Mouse (Mus musculus): ENCODE results near the gene Fxyd6. TPM values are rescaled to one million over a fixed set of nuclear protein-coding genes. Genes with fewer than 3 reads are reported as not detected.

Fxyd6 gene
- total RNA-seq, 1 experiment, result 98.9 TPM

DNA sequence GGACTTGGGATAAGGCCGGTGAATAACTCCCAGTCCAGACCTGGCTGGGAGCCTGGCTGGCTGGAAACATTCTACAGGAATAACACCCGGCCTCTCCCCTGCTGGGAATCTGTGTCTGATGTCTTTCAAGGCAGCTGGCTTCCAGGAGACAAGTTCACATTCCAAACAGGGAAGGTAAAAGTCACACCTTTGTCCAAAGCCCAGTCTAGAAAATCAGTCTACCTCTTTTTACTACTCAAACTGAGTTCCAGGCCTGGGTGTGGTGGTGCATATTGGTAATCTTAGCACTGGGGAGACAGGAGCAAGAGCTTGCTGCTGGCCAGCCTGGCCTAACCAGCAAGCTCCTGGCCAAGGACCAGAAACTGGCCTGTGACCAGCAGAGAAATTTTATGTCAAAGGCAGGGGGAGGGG, 7.9 kb upstream of the Fxyd6 start:
- no peak for TF ChIP-seq MAFK (IDR thresholded peaks at IDR 0.05; ENCODE audit: insufficient read depth, low read depth, low read length)
- TF ChIP-seq ZNF384 (IDR thresholded peaks at IDR 0.05; ENCODE audit: low read depth, low read length), result no peak
- no peak for TF ChIP-seq CHD2 (IDR thresholded peaks at IDR 0.05; ENCODE audit: low read depth, low read length)
- no peak for TF ChIP-seq ZC3H11A (IDR thresholded peaks at IDR 0.05; ENCODE audit: borderline replicate concordance, low read depth, low read length)
- no peak for TF ChIP-seq HCFC1 (IDR thresholded peaks at IDR 0.05; ENCODE audit: borderline replicate concordance, insufficient read depth, low read length)
- Histone ChIP-seq H3K9ac (ENCODE audit: insufficient read depth, low read depth, low read length, poor library complexity, severe bottlenecking) (no peak overlapping the region), H3K4me3 (ENCODE audit: insufficient read depth in 1 of 2, low read depth in 1 of 2, low read length in 2 of 2, poor library complexity in 1 of 2, severe bottlenecking in 1 of 2) (no peak overlapping the region), H3K27ac (ENCODE audit: insufficient read depth, low read depth, low read length, poor library complexity, severe bottlenecking) (peak overlapping the region; percentile 89), H3K4me1 (ENCODE audit: control insufficient read depth in 2 of 2, insufficient read depth in 2 of 2, low read length in 2 of 2, poor library complexity in 1 of 2) (peaks cover 11 to 22% of the 10 kb centered on the region in 2 experiments), H3K9me3 (ENCODE audit: control insufficient read depth, insufficient read depth, low read depth, low read length) (no peaks in the 10 kb centered on the region), H3K36me3 (ENCODE audit: control insufficient read depth, insufficient read depth, low read length, poor library complexity, severe bottlenecking) (no peaks in the 10 kb centered on the region)
- peak; percentile 81 for DNase-seq (ENCODE audit: low read depth, low spot score)
- in situ Hi-C loops (cut with MboI; ENCODE audit: low sequenced_read_pairs in 2 of 2, unreplicated experiment in 2 of 2), result no loop called here

DNA sequence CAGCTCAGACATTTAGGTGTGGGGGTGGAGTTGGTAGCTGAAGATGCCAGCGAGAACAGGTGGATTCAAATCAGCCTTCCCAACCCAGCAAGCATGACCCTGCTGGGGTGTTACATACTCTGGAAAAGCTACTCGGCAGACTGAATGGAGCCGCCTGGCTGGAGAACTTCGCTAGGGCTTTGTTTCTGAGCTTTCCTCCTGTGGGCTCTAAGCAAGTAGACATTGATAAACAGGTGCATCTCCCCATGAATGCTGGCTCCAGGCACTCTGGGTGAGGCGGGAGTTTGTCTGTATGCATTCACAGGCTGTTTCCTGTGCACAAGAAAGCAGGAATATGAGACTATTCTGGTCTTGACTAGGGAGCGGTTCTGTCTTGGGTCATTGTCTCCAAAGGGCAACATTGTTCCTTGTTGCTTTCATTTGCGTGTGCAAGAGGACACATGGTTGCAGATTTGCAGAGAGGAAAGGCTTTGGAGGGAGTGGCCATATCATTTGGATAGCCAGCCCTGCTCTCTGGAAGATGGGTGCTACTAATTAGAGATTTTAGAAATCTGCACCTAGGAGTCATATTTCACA, 6.3 kb upstream of the Fxyd6 start:
- no peak for DNase-seq (ENCODE audit: low read depth, low spot score)
- no peak overlapping the region for H3K9ac ChIP-seq (ENCODE audit: insufficient read depth, low read depth, low read length, poor library complexity, severe bottlenecking)
- TF ChIP-seq HCFC1 (IDR thresholded peaks at IDR 0.05; ENCODE audit: borderline replicate concordance, insufficient read depth, low read length), result no peak
- no peak for TF ChIP-seq ZNF384 (IDR thresholded peaks at IDR 0.05; ENCODE audit: low read depth, low read length)
- TF ChIP-seq ZC3H11A (IDR thresholded peaks at IDR 0.05; ENCODE audit: borderline replicate concordance, low read depth, low read length), result no peak
- no peak for TF ChIP-seq CHD2 (IDR thresholded peaks at IDR 0.05; ENCODE audit: low read depth, low read length)
- no peak for TF ChIP-seq MAFK (IDR thresholded peaks at IDR 0.05; ENCODE audit: insufficient read depth, low read depth, low read length)
- H3K9me3 ChIP-seq (ENCODE audit: control insufficient read depth, insufficient read depth, low read depth, low read length), result no peaks in the 10 kb centered on the region
- H3K4me1 ChIP-seq (ENCODE audit: control insufficient read depth in 2 of 2, insufficient read depth in 2 of 2, low read length in 2 of 2, poor library complexity in 1 of 2), result peaks cover 11 to 26% of the 10 kb centered on the region in 2 experiments
- 0 out of 2 replicates have a peak overlapping the region, but pooled peaks have one; percentile 26 for H3K27ac ChIP-seq (ENCODE audit: insufficient read depth, low read depth, low read length, poor library complexity, severe bottlenecking)
- no peaks in the 10 kb centered on the region for H3K36me3 ChIP-seq (ENCODE audit: control insufficient read depth, insufficient read depth, low read length, poor library complexity, severe bottlenecking)
- H3K4me3 ChIP-seq (ENCODE audit: insufficient read depth in 1 of 2, low read depth in 1 of 2, low read length in 2 of 2, poor library complexity in 1 of 2, severe bottlenecking in 1 of 2), result no peak overlapping the region
- in situ Hi-C loops (cut with MboI; ENCODE audit: low sequenced_read_pairs in 2 of 2, unreplicated experiment in 2 of 2), result no loop called here

DNA sequence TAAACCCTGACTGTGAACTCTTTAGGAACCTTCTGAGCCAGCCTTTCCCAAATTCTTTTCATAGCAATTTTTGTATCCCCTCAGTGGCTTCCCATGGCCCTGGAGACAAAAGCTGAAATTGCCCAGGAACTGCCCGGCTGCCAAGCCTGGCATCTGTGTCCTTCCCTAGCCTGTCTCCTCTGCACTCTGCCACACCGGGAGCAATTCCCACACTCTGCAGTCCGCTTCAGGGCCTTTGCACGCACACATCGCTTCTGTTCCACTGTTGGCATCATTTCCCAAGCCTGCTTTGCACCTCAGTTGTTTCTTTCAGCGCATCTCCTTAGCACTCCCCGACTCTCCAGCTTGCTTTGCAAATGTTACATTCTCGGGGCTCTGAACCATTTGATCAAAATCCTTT, 2.3 kb upstream of the Fxyd6 start:
- TF ChIP-seq ZNF384 (IDR thresholded peaks at IDR 0.05; ENCODE audit: low read depth, low read length), result no peak
- TF ChIP-seq ZC3H11A (IDR thresholded peaks at IDR 0.05; ENCODE audit: borderline replicate concordance, low read depth, low read length), result no peak
- no peak for TF ChIP-seq MAFK (IDR thresholded peaks at IDR 0.05; ENCODE audit: insufficient read depth, low read depth, low read length)
- TF ChIP-seq HCFC1 (IDR thresholded peaks at IDR 0.05; ENCODE audit: borderline replicate concordance, insufficient read depth, low read length), result no peak
- TF ChIP-seq CHD2 (IDR thresholded peaks at IDR 0.05; ENCODE audit: low read depth, low read length), result no peak
- Histone ChIP-seq H3K36me3 (ENCODE audit: control insufficient read depth, insufficient read depth, low read length, poor library complexity, severe bottlenecking) (no peaks in the 10 kb centered on the region; the same call in 1 of the 2 replicates), H3K9me3 (ENCODE audit: control insufficient read depth, insufficient read depth, low read depth, low read length) (no peaks in the 10 kb centered on the region), H3K4me1 (ENCODE audit: control insufficient read depth in 2 of 2, insufficient read depth in 2 of 2, low read length in 2 of 2, poor library complexity in 1 of 2) (peaks cover 11 to 24% of the 10 kb centered on the region in 2 experiments), H3K9ac (ENCODE audit: insufficient read depth, low read depth, low read length, poor library complexity, severe bottlenecking) (no peak overlapping the region), H3K27ac (ENCODE audit: insufficient read depth, low read depth, low read length, poor library complexity, severe bottlenecking) (no peak overlapping the region), H3K4me3 (ENCODE audit: insufficient read depth in 1 of 2, low read depth in 1 of 2, low read length in 2 of 2, poor library complexity in 1 of 2, severe bottlenecking in 1 of 2) (no peak overlapping the region)
- in situ Hi-C loops (cut with MboI; ENCODE audit: low sequenced_read_pairs in 2 of 2, unreplicated experiment in 2 of 2), result no loop called here
- DNase-seq (ENCODE audit: low read depth, low spot score), result no peak

DNA sequence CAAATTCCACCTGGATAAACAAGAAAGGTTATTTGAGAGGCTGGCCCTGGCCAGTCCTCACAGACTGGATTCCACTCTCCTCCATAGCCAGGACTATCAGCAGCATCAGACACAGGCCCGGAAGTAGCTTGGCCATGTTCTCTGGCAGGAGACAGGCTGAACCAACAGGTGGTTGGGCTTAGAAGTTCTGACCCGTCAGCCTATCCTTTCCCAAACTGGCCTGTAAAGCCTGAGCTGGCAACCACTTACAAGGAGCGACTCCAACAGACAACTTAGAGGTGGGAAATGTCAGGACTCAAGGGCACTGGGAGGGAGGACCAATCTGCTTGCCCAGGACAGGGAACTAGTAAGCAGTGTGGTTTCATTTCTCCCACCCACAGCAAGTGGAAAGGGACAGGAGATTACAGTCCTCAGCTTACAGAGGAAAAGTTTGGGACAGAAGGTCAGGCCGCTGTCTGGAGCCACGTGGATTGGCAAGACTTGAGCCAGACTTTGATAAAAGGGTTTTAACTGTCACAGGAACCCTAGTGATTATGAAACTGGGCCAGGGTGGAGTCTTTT, 1.6 kb upstream of the Fxyd6 start:
- no peak for DNase-seq (ENCODE audit: low read depth, low spot score)
- Histone ChIP-seq H3K4me1 (ENCODE audit: control insufficient read depth in 2 of 2, insufficient read depth in 2 of 2, low read length in 2 of 2, poor library complexity in 1 of 2) (peaks cover 9 to 27% of the 10 kb centered on the region in 2 experiments; a peak in 3 of 4 replicates), H3K4me3 (ENCODE audit: insufficient read depth in 1 of 2, low read depth in 1 of 2, low read length in 2 of 2, poor library complexity in 1 of 2, severe bottlenecking in 1 of 2) (no peak overlapping the region), H3K27ac (ENCODE audit: insufficient read depth, low read depth, low read length, poor library complexity, severe bottlenecking) (no peak overlapping the region), H3K36me3 (ENCODE audit: control insufficient read depth, insufficient read depth, low read length, poor library complexity, severe bottlenecking) (no peaks in the 10 kb centered on the region; the same call in 1 of the 2 replicates), H3K9me3 (ENCODE audit: control insufficient read depth, insufficient read depth, low read depth, low read length) (no peaks in the 10 kb centered on the region), H3K9ac (ENCODE audit: insufficient read depth, low read depth, low read length, poor library complexity, severe bottlenecking) (no peak overlapping the region)
- TF ChIP-seq HCFC1 (IDR thresholded peaks at IDR 0.05; ENCODE audit: borderline replicate concordance, insufficient read depth, low read length) (no peak), CHD2 (IDR thresholded peaks at IDR 0.05; ENCODE audit: low read depth, low read length) (no peak), ZC3H11A (IDR thresholded peaks at IDR 0.05; ENCODE audit: borderline replicate concordance, low read depth, low read length) (no peak), ZNF384 (IDR thresholded peaks at IDR 0.05; ENCODE audit: low read depth, low read length) (no peak), MAFK (IDR thresholded peaks at IDR 0.05; ENCODE audit: insufficient read depth, low read depth, low read length) (no peak)
- in situ Hi-C loops (cut with MboI; ENCODE audit: low sequenced_read_pairs in 2 of 2, unreplicated experiment in 2 of 2), result no loop called here

All from ES-E14 (cell line).